Mouse (Mus musculus): ENCODE measurements around the gene Hmgb2.

GRCm38 (mm10) chr8:57536167-57536566 is 24.5 kb downstream of the Hmgb2 start:
- TF ChIP-seq GATA1 (IDR thresholded peaks at IDR 0.05; ENCODE audit: low read length) (no peak), TAL1 (IDR thresholded peaks at IDR 0.05; ENCODE audit: low read length) (no peak)

Data from erythroblast, embryonic 14.5 days (primary cell).